Mouse (Mus musculus): ENCODE results near the gene Cfap61.

Cfap61 gene

GRCm38 (mm10) chr2:146221929-146222278 lies 287.3 kb downstream of the Cfap61 start:
- POLR2A ChIA-PET, result interaction anchor here in 1 of 4 experiments (1.9 kb wide), 1 partner anchor 160 kb away, joined by 5 read pairs; no protein-coding TSS in a partner anchor
- CTCF ChIA-PET, result interaction anchor here in 2 of 4 experiments (1.3 to 1.7 kb wide), 2 partner anchors 193 kb away, joined by 4 to 5 read pairs; no protein-coding TSS in a partner anchor

DNA sequence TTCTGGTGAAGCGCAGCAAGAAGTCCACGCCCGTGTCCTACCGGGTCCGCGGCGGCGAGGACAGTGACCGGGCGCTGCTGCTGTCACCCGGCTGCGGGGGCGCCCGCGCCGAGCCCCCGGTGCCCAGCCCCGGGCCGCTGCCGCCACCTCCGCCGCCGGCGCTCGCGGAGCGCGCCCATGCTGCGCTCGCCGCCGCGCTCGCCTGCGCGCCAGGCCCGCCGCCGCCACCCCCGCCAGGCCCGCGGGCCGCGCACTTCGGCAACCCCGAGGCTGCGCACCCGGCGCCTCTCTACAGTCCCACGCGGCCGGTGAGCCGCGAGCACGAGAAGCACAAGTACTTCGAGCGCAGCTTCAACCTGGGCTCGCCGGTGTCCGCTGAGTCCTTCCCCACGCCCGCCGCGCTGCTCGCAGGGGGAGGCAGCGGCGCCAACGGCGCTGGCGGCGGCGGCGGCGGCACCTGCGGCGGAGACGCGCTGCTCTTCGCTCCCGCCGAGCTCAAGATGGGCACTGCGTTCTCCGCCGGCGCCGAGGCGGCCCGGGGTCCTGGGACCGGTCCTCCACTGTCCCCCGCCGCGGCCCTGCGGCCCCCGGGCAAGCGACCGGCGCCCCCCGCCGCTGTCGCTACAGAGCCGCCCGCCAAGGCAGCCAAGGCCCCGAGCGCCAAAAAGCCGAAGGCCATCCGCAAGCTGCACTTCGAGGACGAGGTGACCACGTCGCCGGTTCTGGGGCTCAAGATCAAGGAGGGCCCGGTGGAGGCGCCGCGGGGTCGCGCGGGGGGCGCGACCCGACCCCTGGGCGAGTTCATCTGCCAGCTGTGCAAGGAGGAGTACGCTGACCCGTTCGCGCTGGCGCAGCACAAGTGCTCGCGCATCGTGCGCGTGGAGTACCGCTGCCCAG lies 287.9 kb downstream of the Cfap61 start:
- CTCF ChIA-PET, result interaction anchor here in 1 of 4 experiments (1.7 kb wide), 1 partner anchor 192 kb away, joined by 5 read pairs; no protein-coding TSS in a partner anchor
- POLR2A ChIA-PET, result interaction anchor here in 1 of 4 experiments (1.8 to 1.9 kb wide), 2 partner anchors 8 to 160 kb away, joined by 5 read pairs; no protein-coding TSS in a partner anchor

DNA sequence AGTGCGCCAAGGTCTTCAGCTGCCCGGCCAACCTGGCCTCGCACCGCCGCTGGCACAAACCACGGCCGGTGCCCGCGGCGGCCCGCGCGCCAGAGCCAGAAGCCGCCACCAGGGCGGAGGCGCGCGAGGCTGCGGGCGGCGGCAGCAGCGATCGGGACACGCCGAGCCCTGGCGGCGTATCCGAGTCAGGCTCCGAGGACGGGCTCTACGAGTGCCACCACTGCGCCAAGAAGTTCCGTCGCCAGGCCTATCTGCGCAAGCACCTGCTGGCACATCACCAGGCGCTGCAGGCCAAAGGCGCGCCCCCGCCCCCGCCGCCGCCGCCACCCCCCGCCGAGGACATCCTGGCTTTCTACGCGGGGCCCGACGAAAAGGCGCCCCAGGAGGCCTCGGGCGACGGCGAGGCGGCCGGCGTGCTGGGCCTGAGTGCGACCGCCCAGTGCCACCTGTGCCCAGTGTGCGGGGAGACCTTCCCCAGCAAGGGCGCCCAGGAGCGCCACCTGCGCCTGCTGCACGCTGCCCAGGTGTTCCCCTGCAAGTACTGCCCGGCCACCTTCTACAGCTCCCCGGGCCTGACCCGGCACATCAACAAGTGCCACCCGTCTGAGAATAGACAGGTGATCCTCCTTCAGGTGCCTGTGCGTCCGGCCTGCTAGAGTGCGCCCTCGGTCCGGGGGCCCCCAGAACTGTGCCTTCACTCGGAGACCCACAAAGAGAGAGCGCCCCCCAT lies 288.8 kb downstream of the Cfap61 start:
- CTCF ChIA-PET, result no interaction called here

GRCm38 (mm10) chr2:146224141-146224540 lies 289.6 kb downstream of the Cfap61 start:
- CTCF ChIA-PET, result interaction anchor here in 2 of 4 experiments (0.6 kb wide), 2 partner anchors 111 to 275 kb away, joined by 5 to 14 read pairs; no protein-coding TSS in a partner anchor

More for the DNA sequence above, 288.8 kb downstream of the Cfap61 start:
- POLR2A ChIA-PET, result interaction anchor here in 1 of 4 experiments (0.6 to 1.8 kb wide), 3 partner anchors 9 to 18 kb away, joined by 4 to 5 read pairs (median 4); no protein-coding TSS in a partner anchor

GRCm38 (mm10) chr2:146225818-146226217 lies 291.2 kb downstream of the Cfap61 start:
- CTCF ChIA-PET, result interaction anchor here in 2 of 4 experiments (0.6 to 1.4 kb wide), 2 partner anchors 9 to 606 kb away, joined by 3 to 6 read pairs; no protein-coding TSS in a partner anchor
- POLR2A ChIA-PET, result interaction anchor here in 1 of 4 experiments (0.7 kb wide), 1 partner anchor 62 kb away, joined by 3 read pairs; no protein-coding TSS in a partner anchor

More at GRCm38 (mm10) chr2:146224141-146224540, 289.6 kb downstream of the Cfap61 start:
- POLR2A ChIA-PET, result interaction anchor here in 2 of 4 experiments (0.6 to 1.8 kb wide), 5 partner anchors 10 to 276 kb away, joined by 4 to 5 read pairs (median 4); no protein-coding TSS in a partner anchor

DNA sequence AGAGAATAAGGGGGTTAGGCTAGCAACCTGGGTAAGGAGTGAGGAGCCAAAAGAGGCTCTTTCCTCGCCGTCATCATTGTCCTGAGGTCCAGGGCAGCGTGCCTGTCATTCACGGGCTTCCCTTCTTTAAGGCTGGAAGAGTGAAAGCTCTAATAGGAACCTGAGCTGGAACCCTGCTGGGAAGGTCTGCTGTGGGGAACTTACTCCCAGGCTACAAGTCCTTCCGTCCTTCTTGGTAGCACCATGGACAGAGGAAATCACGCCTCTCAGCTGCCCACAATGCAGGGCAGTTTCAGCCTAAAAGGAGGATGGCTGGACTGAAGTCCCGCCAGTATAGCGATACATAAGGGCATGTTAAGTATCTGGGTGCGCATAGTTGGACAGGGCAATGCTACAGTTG lies 291.9 kb downstream of the Cfap61 start:
- ChIA-PET POLR2A (interaction anchor here in 2 of 4 experiments (0.5 to 1.0 kb wide), 3 partner anchors 73 to 786 kb away, joined by 3 read pairs; partner anchors contain the start of gene Xrn2 (in 1 of the 2)), CTCF (interaction anchor here in 2 of 4 experiments (0.7 to 1.4 kb wide), 3 partner anchors 10 to 188 kb away, joined by 3 to 6 read pairs (median 3); no protein-coding TSS in a partner anchor)

- POLR2A ChIA-PET, result no interaction called here
- CTCF ChIA-PET, result no interaction called here
Measured at GRCm38 (mm10) chr2:146227646-146228045, 293.1 kb downstream of the Cfap61 start.

DNA sequence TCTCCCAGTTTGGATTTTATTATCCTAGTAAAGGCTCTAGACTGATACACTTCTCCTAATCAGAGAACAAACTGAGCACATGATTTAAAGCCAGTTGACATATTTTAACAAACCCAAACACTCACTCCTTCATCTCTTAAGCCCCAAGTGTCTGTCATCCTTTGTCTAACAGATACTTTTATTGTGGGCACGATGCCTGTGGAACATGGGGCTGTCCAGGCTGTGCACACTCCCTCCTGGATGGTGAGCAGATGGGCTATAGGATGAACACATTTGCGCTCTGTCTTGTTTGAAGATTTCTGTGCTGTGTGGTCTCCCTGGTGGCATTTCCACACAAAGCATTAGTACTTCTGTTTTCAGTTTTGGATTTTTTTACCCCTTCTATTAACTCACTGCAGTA lies 293.9 kb downstream of the Cfap61 start:
- POLR2A ChIA-PET, result no interaction called here
- CTCF ChIA-PET, result no interaction called here

DNA sequence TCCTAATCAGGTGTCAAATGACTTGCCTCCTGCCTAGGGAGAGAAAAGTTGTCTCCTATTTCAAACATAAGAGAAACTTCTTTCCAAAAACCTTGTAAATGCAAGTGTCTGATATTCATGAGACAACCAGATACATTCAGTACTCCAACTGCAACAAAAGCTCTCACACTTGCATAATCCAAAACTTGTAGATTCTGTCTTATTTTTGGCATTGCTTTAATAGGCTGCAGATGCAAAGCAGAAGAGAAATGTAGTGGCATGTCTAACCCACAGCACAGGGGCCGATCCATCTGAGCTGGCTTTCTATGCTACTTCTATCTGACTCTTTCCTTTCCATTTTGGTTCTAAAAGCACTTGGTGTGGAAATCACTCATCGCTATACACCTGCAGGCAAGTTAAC lies 296.9 kb downstream of the Cfap61 start:
- ChIA-PET CTCF (no interaction called here), POLR2A (no interaction called here)

- ChIA-PET CTCF (interaction anchor here in 1 of 4 experiments (0.6 kb wide), 1 partner anchor 191 kb away, joined by 3 read pairs; no protein-coding TSS in a partner anchor), POLR2A (no interaction called here)
Measured at GRCm38 (mm10) chr2:146239196-146239747, 304.7 kb downstream of the Cfap61 start.

DNA sequence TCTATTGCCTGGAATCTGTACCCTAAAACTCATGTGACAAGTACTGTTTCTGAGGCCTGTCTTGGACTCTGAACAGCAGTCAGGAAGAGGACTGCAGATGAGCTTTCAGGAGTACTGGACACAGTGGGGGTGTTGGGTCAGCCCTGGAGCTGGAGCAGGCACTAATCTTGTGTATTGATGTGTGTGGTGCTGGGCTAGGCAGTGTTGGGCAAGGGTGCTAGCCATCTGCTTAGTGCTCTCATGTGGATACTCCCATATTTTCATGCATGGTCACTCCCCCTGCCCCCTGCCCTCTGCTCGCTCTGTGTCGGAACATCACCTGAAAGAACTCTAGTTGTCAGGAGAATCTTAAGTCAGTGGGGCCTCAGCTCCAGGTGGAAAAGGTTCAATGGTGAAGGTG lies 309.5 kb downstream of the Cfap61 start:
- POLR2A ChIA-PET, result no interaction called here

DNA sequence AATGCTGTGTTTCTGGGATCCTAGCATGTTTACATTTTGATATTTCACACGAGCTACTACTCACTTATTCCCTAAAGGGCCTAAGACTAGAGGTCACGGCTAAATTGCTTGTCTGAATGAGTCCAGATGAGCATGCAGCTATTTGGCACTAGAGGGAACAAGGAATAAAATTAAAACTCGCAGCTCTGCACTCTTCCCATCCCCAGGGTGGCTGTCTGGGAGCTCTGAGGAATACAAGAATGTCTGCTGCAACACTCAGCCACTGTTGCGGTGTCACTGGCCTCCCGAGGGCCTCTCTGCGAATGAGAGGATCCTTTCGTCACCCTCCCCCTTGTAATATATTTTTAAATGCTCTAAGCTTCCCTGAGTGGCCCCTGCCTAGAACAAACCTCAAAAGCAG lies 310.8 kb downstream of the Cfap61 start:
- ChIA-PET CTCF (no interaction called here), POLR2A (no interaction called here)

More for the DNA sequence above, 309.5 kb downstream of the Cfap61 start:
- CTCF ChIA-PET, result no interaction called here

- POLR2A ChIA-PET, result interaction anchor here in 1 of 4 experiments (0.7 kb wide), 1 partner anchor 53 kb away, joined by 3 read pairs; no protein-coding TSS in a partner anchor
Measured at GRCm38 (mm10) chr2:146246409-146247075, 312.0 kb downstream of the Cfap61 start.

DNA sequence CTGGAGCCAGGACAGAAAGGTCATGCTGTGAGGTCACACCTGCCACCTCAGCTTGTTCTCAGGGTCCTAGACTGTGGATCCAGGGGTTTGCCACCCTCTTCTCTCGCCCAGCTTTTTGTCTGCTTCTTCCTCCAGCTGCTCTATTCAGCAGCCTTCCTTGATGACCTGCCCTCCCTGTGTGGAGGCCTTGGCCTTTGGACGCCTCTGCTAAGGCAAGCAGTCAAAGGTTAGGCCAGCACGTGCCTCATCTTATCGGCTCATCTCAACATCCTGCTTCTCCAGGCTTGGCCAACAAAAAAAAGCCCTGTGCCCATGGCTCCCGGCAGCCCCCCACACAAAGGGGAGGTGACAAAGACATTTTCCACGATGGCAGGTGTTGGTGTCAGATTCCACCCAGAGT lies 313.0 kb downstream of the Cfap61 start:
- ChIA-PET CTCF (interaction anchor here in 1 of 4 experiments (1.0 to 1.7 kb wide), 2 partner anchors 21 to 167 kb away, joined by 3 to 4 read pairs; no protein-coding TSS in a partner anchor), POLR2A (interaction anchor here in 1 of 4 experiments (0.6 kb wide), 1 partner anchor 55 kb away, joined by 3 read pairs; no protein-coding TSS in a partner anchor)

More at GRCm38 (mm10) chr2:146246409-146247075, 312.0 kb downstream of the Cfap61 start:
- CTCF ChIA-PET, result interaction anchor here in 1 of 4 experiments (1.0 to 1.7 kb wide), 2 partner anchors 20 to 168 kb away, joined by 3 to 4 read pairs; no protein-coding TSS in a partner anchor

- ChIA-PET POLR2A (interaction anchor here in 1 of 4 experiments (0.5 kb wide), 1 partner anchor 1125 kb away, joined by 5 read pairs; no protein-coding TSS in a partner anchor), CTCF (no interaction called here)
Measured at GRCm38 (mm10) chr2:146249033-146249432, 314.4 kb downstream of the Cfap61 start.

DNA sequence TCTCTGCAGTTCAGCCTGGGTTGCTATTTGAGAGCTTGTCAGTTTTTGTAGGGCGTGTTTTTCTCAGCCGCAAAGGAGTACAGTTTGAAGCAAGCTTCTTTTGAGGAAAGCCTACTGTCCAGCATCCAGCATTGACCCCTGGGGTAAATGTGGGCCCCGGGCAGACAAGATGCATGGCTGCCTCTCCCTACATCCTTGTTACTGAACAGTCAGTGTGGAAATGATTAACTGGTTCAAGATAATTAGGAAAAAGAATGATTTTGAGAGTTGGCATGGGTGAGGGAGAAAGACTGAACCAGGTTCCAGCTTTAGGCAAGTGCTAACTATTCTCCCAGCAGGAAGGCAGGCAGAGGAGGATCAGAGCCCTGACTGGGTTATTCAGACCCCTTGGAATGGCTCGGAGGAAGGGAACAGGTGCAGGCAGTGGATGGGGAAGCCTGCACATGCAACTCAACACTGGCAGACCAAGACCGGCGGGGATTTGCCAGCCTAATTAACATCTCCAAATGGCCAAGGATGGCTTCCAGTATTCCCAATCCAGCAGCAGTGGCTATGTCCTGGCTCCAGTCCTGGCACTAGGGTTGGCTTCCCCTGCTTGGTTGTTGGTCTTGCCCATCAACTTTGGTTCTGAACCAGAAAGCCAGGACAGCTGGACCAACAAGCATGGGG lies 315.8 kb downstream of the Cfap61 start:
- ChIA-PET CTCF (interaction anchor here in 2 of 4 experiments (0.6 to 1.5 kb wide), 2 partner anchors 9 to 35 kb away, joined by 3 read pairs; no protein-coding TSS in a partner anchor), POLR2A (no interaction called here)

DNA sequence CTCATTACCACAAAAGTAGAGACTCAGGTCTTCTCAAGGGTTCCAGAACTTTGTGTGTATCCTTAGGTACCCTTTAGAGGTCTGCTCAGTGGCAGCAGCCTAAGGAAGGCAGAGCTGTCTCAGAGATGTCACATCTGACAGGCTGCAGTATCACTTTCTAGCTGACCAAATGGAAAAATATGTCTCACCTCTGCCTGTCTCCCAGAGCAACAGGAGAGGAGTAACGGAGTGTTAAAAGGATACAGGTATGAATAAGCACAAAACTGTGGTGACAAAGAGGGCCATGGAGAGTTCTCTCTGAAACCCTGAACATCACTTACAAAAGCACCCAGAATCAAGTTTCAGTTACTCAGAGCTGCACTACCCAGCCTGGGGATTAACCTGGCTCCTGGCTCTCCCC lies 319.8 kb downstream of the Cfap61 start:
- ChIA-PET CTCF (no interaction called here), POLR2A (interaction anchor here in 1 of 4 experiments (1.9 kb wide), 1 partner anchor 17 kb away, joined by 5 read pairs; no protein-coding TSS in a partner anchor)
